Mouse (Mus musculus): ENCODE measurements at regions not wholly inside any gene's neighbourhood (a gene's known extent, or its start where the extent isn't known, plus 50 kb on each side); places are given as distances from the start of the nearest gene placed in this dataset.

- no peak for DNase-seq
These were observed 312.1 kb downstream of the Tex13c3 start for GRCm38 (mm10) chrX:19168983-19169382.

GRCm38 (mm10) chrX:19168546-19168945 is 312.6 kb downstream of the Tex13c3 start:
- no peak for DNase-seq

GRCm38 (mm10) chrX:19168111-19168510 is 313.0 kb downstream of the Tex13c3 start:
- DNase-seq = no peak

GRCm38 (mm10) chrX:19167121-19167853 is 313.8 kb downstream of the Tex13c3 start:
- peak; percentile 71 for DNase-seq

GRCm38 (mm10) chrX:19165891-19166644 is 315.1 kb downstream of the Tex13c3 start:
- DNase-seq = no peak

GRCm38 (mm10) chrX:19164151-19164550 is 317.0 kb downstream of the Tex13c3 start:
- no peak for DNase-seq

GRCm38 (mm10) chrX:19162958-19163357 is 318.2 kb downstream of the Tex13c3 start:
- no peak for DNase-seq

- DNase-seq = no peak
These were observed 318.8 kb downstream of the Tex13c3 start for GRCm38 (mm10) chrX:19162351-19162750.

GRCm38 (mm10) chrX:19160275-19160930 is 320.7 kb downstream of the Tex13c3 start:
- DNase-seq = no peak

GRCm38 (mm10) chrX:19157464-19158203 is 323.5 kb downstream of the Tex13c3 start:
- DNase-seq = no peak

- DNase-seq = no peak
These were observed 327.5 kb downstream of the Tex13c3 start for GRCm38 (mm10) chrX:19153619-19154018.

- DNase-seq = no peak
These were observed 328.8 kb downstream of the Tex13c3 start for GRCm38 (mm10) chrX:19152170-19152861.

- peak; percentile 14 for DNase-seq
These were observed 330.5 kb downstream of the Tex13c3 start for GRCm38 (mm10) chrX:19150606-19151005.

- DNase-seq = no peak
These were observed 332.4 kb downstream of the Tex13c3 start for GRCm38 (mm10) chrX:19148672-19149071.

GRCm38 (mm10) chrX:19148251-19148650 is 332.9 kb downstream of the Tex13c3 start:
- DNase-seq = no peak

GRCm38 (mm10) chrX:19112753-19113152 is 368.4 kb downstream of the Tex13c3 start:
- DNase-seq = no peak

- no peak for DNase-seq
These were observed 378.2 kb downstream of the Tex13c3 start for GRCm38 (mm10) chrX:19102911-19103310.

GRCm38 (mm10) chrX:19095960-19096359 is 385.2 kb downstream of the Tex13c3 start:
- no peak for DNase-seq

GRCm38 (mm10) chrX:19084435-19084834 is 396.7 kb downstream of the Tex13c3 start:
- DNase-seq = no peak

GRCm38 (mm10) chrX:19080021-19080420 is 401.1 kb downstream of the Tex13c3 start:
- DNase-seq = no peak
